Mouse (Mus musculus): ENCODE measurements at regions not wholly inside any gene's neighbourhood (a gene's known extent, or its start where the extent isn't known, plus 50 kb on each side); places are given as distances from the start of the nearest gene placed in this dataset.

GRCm38 (mm10) chr15:6025543-6025942 lies 274.0 kb upstream of the Dab2 start:
- DNase-seq (ENCODE audit: low read depth, low spot score): peak; percentile 48

GRCm38 (mm10) chr15:6029214-6029613 lies 270.4 kb upstream of the Dab2 start:
- no peak for DNase-seq (ENCODE audit: low read depth, low spot score)

GRCm38 (mm10) chr15:6030396-6030795 lies 269.2 kb upstream of the Dab2 start:
- DNase-seq (ENCODE audit: low read depth, low spot score): no peak

GRCm38 (mm10) chr15:6034156-6034555 lies 265.4 kb upstream of the Dab2 start:
- no peak for DNase-seq (ENCODE audit: low read depth, low spot score)

GRCm38 (mm10) chr15:6044511-6045256 lies 254.9 kb upstream of the Dab2 start:
- no peak for DNase-seq (ENCODE audit: low read depth, low spot score)

GRCm38 (mm10) chr15:6055703-6056102 lies 243.9 kb upstream of the Dab2 start:
- DNase-seq (ENCODE audit: low read depth, low spot score): no peak

GRCm38 (mm10) chr15:6056887-6057626 lies 242.5 kb upstream of the Dab2 start:
- peak; percentile 36 for DNase-seq (ENCODE audit: low read depth, low spot score)

GRCm38 (mm10) chr15:6059361-6059760 lies 240.2 kb upstream of the Dab2 start:
- DNase-seq (ENCODE audit: low read depth, low spot score): no peak

GRCm38 (mm10) chr15:6059790-6060189 lies 239.8 kb upstream of the Dab2 start:
- DNase-seq (ENCODE audit: low read depth, low spot score): no peak

- DNase-seq (ENCODE audit: low read depth, low spot score): no peak
These were observed 238.9 kb upstream of the Dab2 start for GRCm38 (mm10) chr15:6060649-6061048.

GRCm38 (mm10) chr15:6065100-6065499 lies 234.5 kb upstream of the Dab2 start:
- DNase-seq (ENCODE audit: low read depth, low spot score): no peak

- no peak for DNase-seq (ENCODE audit: low read depth, low spot score)
These were observed 232.2 kb upstream of the Dab2 start for GRCm38 (mm10) chr15:6067380-6067779.

- DNase-seq (ENCODE audit: low read depth, low spot score): no peak
These were observed 231.2 kb upstream of the Dab2 start for GRCm38 (mm10) chr15:6068371-6068770.

GRCm38 (mm10) chr15:6071873-6072272 lies 227.7 kb upstream of the Dab2 start:
- DNase-seq (ENCODE audit: low read depth, low spot score): no peak

- no peak for DNase-seq (ENCODE audit: low read depth, low spot score)
These were observed 226.7 kb upstream of the Dab2 start for GRCm38 (mm10) chr15:6072920-6073319.

- DNase-seq (ENCODE audit: low read depth, low spot score): peak; percentile 46
These were observed 218.6 kb upstream of the Dab2 start for GRCm38 (mm10) chr15:6080714-6081635.

GRCm38 (mm10) chr15:6087208-6087607 lies 212.4 kb upstream of the Dab2 start:
- no peak for DNase-seq (ENCODE audit: low read depth, low spot score)

GRCm38 (mm10) chr15:6088498-6088897 lies 211.1 kb upstream of the Dab2 start:
- DNase-seq (ENCODE audit: low read depth, low spot score): no peak

- no peak for DNase-seq (ENCODE audit: low read depth, low spot score)
These were observed 169.9 kb upstream of the Dab2 start for GRCm38 (mm10) chr15:6129697-6130096.

- no peak for DNase-seq (ENCODE audit: low read depth, low spot score)
These were observed 167.4 kb upstream of the Dab2 start for GRCm38 (mm10) chr15:6132216-6132615.

GRCm38 (mm10) chr15:6145071-6145470 lies 154.5 kb upstream of the Dab2 start:
- DNase-seq (ENCODE audit: low read depth, low spot score): no peak

GRCm38 (mm10) chr15:6154706-6155105 lies 144.9 kb upstream of the Dab2 start:
- DNase-seq (ENCODE audit: low read depth, low spot score): peak; percentile 24
